Mouse (Mus musculus) spleen, adult 2 months (tissue): ENCODE measurements around the gene Ppil1. TPM values are rescaled to one million over a fixed set of nuclear protein-coding genes. Genes with fewer than 3 reads are reported as not detected.

ENCODE experiments used
- DNase-seq, 2 experiments: peaks; one replicate each; pipeline versions ENCODE4 v3.0.0 to v3.0.0-alpha.2; 2012 to 2021; ENCODE audit warnings: low spot score in 2 of 2, low read depth in 1 of 2
- H3K27ac ChIP-seq: fragments of 200-500 bp; 2 replicates; pipeline ENCODE4 v1.5.1; 2012; ENCODE audit warnings: low read length, inconsistent platforms; ENCODE audit not compliant: insufficient read depth
- H3K27me3 ChIP-seq: fragments of 200-500 bp; 2 replicates; pipeline ENCODE4 v1.6.1; 2012; ENCODE audit warnings: mild to moderate bottlenecking, moderate library complexity, low read length, inconsistent platforms; ENCODE audit not compliant: control insufficient read depth, insufficient read depth
- H3K36me3 ChIP-seq: fragments of 200-500 bp; 2 replicates; pipeline ENCODE4 v1.6.1; 2012; ENCODE audit warnings: mild to moderate bottlenecking, low read length, inconsistent platforms; ENCODE audit not compliant: control insufficient read depth, insufficient read depth
- H3K4me1 ChIP-seq: fragments of 200-500 bp; 2 replicates; pipeline ENCODE4 v1.6.1; 2011; ENCODE audit warnings: inconsistent platforms; ENCODE audit not compliant: control insufficient read depth, insufficient read depth, insufficient read length
- H3K4me3 ChIP-seq: fragments of 200-500 bp; 2 replicates; pipeline ENCODE4 v1.5.1; 2011; ENCODE audit warnings: mild to moderate bottlenecking, inconsistent platforms; ENCODE audit not compliant: insufficient read depth, insufficient read length; ENCODE audit errors: extremely low read depth
- CTCF ChIP-seq: fragments of 200-500 bp; IDR thresholded peaks from 2 replicates; pipeline ENCODE4 v1.5.1; 2011; ENCODE audit warnings: mild to moderate bottlenecking, inconsistent platforms; ENCODE audit not compliant: insufficient read depth, insufficient read length, insufficient replicate concordance; ENCODE audit errors: extremely low read depth
- POLR2A ChIP-seq: fragments of 200-500 bp; IDR thresholded peaks from 2 replicates; pipeline ENCODE4 v1.6.1; 2011; ENCODE audit warnings: low read depth, low read length, inconsistent platforms
- WGBS: fragments of 180-500 bp; shearing (Covaris S2); methylation state at CpG from one replicate; pipeline ENCODE4 v1.1.7; 2018; 5-methylcytosine and 5-hydroxymethylcytosine counted together
- polyA plus RNA-seq: library from polyadenylated mRNA; depleted of rRNA; stranded (reverse); fragments of >200 nt; gene quantifications from 2 replicates; pipeline ENCODE4 v1.2.3, GENCODE M21; 2012; rRNA removed

The Ppil1 gene
- polyA plus RNA-seq, 1 experiment: 24.8 TPM

- Histone ChIP-seq H3K27ac (no peak overlapping the region), H3K4me1 (no peaks in the 10 kb centered on the region), H3K36me3 (no peaks in the 10 kb centered on the region), H3K27me3 (no peaks in the 10 kb centered on the region), H3K4me3 (no peak overlapping the region)
- DNase-seq: no peak
- 87% methylated on average over 7 of the region's 7 CpGs for WGBS
- no peak for TF ChIP-seq POLR2A
- no peak for TF ChIP-seq CTCF
Observed at GRCm38 (mm10) chr17:29206052-29206451, 57.9 kb downstream of the Ppil1 start.

- Histone ChIP-seq H3K4me3 (no peak overlapping the region), H3K36me3 (no peaks in the 10 kb centered on the region), H3K4me1 (no peaks in the 10 kb centered on the region), H3K27me3 (no peaks in the 10 kb centered on the region), H3K27ac (no peak overlapping the region)
- TF ChIP-seq CTCF (no peak), POLR2A (no peak)
- DNase-seq: no peak
- 90% methylated on average over 6 of the region's 6 CpGs for WGBS
Observed at GRCm38 (mm10) chr17:29202604-29203003, 61.4 kb downstream of the Ppil1 start.

Other genes with a start within 250 kb of the Ppil1 start
- 189 and 210 TPM in 2 replicates for gene Srsf3, start 231.6 kb downstream of the Ppil1 start, polyA plus RNA-seq
- 7.6 and 8.0 TPM in 2 replicates for gene Cdkn1a, start 173.2 kb downstream of the Ppil1 start, polyA plus RNA-seq
- gene Rab44, start 150.0 kb downstream of the Ppil1 start, polyA plus RNA-seq: 4.9 and 5.2 TPM in 2 replicates
- gene Cpne5, start 26.0 kb downstream of the Ppil1 start, polyA plus RNA-seq: 2.4 and 3.6 TPM in 2 replicates
- 36.5 TPM in 2 replicates for gene BC004004, start 4.6 kb upstream of the Ppil1 start, polyA plus RNA-seq
- gene Pi16, start 53.5 kb upstream of the Ppil1 start, polyA plus RNA-seq: 4.2 and 6.4 TPM in 2 replicates
- gene Mtch1, start 83.7 kb upstream of the Ppil1 start, polyA plus RNA-seq: 145 and 212 TPM in 2 replicates
- gene Fgd2, start 96.7 kb upstream of the Ppil1 start, polyA plus RNA-seq: 268 and 346 TPM in 2 replicates
- gene Pim1, start 226.6 kb upstream of the Ppil1 start, polyA plus RNA-seq: 56.6 and 90.2 TPM in 2 replicates